Mouse (Mus musculus) mouse trophoblast stem cell (cell line): ENCODE measurements around the gene B4galnt4.

Source experiments
- in situ Hi-C, 2 experiments: fragments of 300-500 bp; cut with MseI, MboI; formaldehyde crosslinking; loops; 2 replicates in 1 of 2; 3 replicates in 1 of 2; pipeline ENCODE4 v1.15.1; 2025

The B4galnt4 gene

DNA sequence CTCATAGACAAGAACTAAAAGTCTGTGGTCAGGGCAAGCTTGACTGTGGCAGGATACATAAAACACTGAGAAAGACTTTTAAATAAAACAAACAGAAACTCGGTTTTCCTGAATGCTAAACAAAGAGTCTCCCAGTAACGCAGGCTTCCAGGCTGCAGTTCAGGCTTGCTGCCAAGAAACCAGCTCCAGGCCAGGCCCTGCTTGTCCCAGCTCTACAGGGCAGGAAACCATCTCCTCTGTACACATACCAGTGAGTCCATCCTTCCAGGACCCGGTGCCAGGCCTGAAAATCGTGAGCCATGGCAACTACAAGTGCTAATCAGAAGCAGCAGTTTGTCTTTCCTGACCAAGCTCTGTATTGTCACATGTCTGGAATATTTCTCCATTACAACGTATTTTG lies 19.2 kb upstream of the B4galnt4 start:
- in situ Hi-C loops, result loop anchor here in 1 of 2 experiments (5.0 kb wide), 1 partner anchor 84 kb away; the partner anchor contains the start of genes Gm45717 and Ifitm2

DNA sequence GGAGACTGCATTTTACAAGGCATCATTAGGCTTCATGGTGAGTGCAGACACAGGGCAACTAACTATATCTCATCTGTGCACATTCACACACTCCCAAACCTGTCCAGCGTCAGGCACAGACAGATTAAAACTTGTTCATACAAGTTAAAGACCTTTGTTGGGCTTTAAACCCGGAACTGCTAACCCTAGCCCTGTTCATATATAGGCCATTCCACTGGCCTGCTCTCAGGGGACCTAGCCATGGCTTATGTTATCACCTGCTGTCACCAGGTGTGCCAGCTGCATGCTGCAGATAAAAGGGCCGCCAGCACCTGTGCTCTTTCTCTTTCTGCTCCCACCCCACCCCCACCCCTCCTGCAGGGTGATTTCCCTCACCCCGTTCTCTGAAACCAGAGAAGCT lies 18.4 kb upstream of the B4galnt4 start:
- in situ Hi-C loops, result loop anchor here in 1 of 2 experiments (5.0 kb wide), 1 partner anchor 85 kb away; the partner anchor contains the start of genes Gm45717 and Ifitm2

DNA sequence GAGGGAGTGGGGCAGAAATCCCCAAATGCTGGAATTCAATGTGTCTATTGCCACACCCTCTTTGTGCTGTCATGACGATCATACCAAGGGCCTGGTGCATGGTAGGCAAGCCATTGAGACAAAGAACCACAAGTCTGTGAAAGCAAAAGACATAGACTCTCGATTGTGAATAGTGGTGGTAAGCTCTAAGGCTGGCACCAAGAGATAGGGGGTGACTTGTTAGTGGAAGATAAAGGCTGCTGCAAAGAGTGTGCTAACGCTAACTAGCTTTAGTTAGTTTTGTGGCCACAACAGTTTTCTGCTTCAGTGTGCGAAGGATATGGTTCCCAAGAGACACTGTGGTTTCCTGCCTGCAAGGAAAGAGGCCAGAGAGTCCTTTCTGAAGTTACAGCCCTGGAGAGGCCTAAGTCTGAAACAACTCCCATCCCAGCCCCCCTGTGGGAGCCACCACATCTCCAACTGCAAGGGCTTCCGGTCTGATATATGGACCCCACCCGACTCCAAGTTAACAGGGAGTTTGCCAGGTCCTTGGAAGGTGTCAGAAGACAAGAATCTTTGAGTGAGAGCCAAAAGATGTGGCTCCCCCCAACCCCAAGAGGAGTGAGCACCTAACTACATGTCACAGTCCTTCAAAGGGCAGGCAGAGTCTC lies 13.8 kb upstream of the B4galnt4 start:
- in situ Hi-C loops, result loop anchor here (5.0 kb wide), 2 partner anchors 35 to 90 kb away; partner anchors contain the start of genes Ifitm3 (in 2 of the 2), Gm45717 (in 1 of the 2) and Ifitm2 (in 1 of the 2)

DNA sequence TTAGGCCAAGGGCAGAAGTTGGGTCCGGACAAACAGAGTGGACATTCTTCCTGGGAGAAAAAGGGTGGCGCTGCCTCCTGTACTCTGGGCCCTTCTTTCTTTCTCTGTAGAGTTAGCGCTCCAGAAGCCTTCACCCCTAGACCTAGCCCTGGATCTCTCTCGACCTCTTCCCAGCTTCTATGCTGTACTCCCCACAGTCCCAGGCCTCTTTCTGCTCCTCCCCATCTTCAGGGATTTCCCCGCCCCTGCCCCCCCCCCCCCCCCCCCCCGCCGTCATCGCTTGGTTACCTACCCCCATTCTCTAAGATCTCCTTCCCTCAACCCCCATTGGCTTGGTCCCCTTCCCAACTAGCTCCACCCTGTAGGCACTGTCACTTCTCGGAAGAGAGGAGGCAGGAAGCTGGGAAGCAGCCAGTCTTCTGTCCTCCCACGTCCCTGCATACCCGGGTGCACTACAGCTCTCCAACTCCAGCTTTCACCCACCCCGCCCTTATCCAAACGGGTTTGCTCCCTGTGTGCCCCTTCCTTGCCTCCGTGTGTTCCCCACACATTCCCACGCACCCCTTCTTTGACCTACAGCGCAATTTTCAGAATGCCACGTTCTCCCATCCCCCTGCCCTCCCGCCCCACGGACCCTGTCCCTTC lies 13.2 kb upstream of the B4galnt4 start:
- in situ Hi-C loops, result loop anchor here (5.0 kb wide), 2 partner anchors 35 to 90 kb away; partner anchors contain the start of genes Ifitm3 (in 2 of the 2), Gm45717 (in 1 of the 2) and Ifitm2 (in 1 of the 2)

DNA sequence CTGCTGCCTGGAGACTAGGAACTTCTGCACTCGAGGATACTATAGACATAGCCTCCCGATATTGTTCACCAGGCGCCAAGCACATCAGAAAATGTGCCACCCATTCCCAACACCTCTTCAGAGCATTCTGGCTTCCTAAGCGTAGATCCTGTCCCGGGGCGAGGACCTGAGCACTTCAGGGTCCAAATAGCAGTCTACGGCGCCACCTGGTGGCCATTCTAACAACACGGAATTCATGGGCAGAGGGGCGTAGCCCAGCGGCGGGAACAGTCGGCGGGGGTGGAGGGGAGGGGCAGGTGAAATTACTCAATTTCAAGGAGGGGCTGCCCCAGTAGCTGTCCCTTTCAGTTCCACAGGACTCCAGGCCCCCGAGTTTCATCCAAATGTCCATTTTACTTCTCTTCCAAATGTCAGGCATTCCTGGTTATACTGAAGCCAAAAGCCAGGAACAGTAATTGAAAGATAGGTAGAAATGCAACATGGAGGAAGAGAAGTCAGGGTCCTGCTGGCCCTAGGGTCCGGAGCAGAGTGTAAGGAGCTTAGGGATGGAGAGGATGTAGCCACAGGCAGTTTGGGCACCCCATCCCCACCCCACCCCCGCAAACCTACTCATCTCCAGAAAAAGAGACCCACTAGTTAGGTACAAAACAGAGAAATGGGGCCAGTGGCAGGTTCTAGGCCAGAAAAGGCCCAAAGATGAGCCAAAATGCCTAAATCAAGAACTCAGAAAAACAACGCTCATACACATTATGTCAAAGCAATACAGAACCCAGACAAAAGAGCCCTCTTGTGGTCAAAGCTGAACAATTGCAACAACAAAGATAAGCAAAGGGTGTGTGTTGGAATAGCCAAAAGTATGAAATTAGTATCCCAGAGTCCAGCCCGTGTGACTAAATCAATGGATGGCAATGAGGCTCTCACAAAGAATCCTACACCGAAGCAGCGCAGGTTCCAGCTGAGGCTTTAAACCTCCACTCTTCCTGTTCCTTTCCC lies 12.4 kb upstream of the B4galnt4 start:
- in situ Hi-C loops, result loop anchor here (5.0 kb wide), 2 partner anchors 36 to 91 kb away; partner anchors contain the start of genes Ifitm3 (in 2 of the 2), Gm45717 (in 1 of the 2) and Ifitm2 (in 1 of the 2)

DNA sequence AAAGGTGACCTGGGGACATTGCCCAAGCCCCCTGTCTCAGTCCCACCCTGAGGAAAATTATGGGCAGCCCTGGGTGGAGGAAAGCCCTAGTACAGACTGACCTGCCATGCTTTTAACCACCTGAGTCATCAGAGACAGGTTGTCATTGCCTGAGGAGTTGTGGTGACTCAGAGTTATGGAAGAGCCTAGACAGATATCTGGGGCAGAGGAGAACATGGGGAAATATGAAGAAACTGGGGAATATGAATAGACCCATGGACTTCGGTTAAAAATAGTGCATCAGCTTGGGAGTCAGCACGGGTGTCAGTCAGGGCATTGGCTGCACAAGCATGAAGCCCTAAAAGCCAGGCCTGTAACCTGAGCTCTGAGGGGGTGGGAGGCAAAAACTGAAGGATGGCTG lies 11.6 kb upstream of the B4galnt4 start:
- in situ Hi-C loops, result loop anchor here (5.0 kb wide), 2 partner anchors 37 to 92 kb away; partner anchors contain the start of genes Ifitm3 (in 2 of the 2), Gm45717 (in 1 of the 2) and Ifitm2 (in 1 of the 2)

DNA sequence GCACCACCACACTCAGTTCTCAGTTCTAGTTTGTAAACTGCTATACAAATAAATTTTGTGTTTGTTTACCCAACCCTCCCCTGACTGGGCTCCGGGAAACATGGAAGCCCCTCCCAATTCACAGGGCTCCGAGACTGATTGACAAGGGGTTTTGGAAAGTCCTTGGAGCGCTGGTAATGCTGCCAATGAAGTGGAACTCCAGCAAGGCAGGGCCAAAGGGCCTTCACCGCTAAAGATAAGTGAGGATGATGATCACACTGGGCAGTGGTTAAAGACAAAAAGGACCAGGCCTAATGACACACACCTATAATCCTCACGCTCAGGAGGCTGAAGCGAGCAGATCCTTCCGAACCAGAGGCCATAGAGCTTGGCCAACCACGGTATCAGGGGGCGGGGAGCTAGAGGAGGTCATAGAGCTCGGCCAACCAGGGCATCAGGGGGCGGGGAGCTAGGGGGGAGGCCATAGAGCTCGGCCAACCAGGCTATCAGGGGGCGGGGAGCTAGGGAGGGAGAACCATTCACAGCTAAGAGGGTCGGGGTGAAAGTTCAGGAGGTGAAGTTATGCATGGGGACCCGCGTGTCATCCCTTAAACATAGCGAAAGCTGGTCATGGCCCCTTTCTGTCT lies 9.7 kb upstream of the B4galnt4 start:
- in situ Hi-C loops, result no loop called here

DNA sequence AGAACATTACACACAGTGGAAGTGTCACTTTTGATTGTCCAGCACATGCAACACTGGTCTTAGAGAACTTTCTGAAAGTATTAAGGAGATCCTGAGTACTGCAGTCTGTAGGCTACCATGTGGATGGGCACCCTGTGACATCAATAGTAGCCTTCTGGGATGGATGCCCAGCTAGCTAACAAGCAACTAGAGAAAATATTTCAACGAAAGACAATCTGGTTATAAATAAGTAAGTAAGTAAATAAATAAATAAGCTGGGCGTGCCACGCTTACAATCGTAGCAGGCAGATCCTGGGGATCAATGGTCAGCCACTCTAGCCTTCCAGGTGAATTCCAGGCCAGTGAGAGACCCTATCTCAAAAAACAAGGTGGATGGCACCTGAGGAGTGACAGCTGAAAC lies 8.9 kb upstream of the B4galnt4 start:
- in situ Hi-C loops, result no loop called here

DNA sequence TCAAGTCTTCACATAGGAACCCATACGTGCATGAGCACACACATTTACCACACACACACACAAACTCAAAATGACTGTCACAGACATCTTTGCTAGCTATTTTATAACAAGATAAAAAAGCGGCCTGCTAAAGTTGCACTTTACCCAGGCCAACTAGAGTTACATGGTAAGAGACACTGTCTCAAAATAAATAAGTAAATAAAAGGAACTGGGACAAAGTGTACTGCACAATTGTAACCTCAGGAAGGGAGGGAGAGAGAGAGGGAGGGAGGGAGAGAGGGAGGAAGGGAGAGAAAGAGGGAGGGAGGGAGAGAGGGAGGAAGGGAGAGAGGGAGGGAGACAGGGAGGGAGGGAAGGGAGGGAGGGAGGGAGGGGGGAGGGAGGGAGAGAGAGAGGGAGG lies 8.5 kb upstream of the B4galnt4 start:
- in situ Hi-C loops, result no loop called here

DNA sequence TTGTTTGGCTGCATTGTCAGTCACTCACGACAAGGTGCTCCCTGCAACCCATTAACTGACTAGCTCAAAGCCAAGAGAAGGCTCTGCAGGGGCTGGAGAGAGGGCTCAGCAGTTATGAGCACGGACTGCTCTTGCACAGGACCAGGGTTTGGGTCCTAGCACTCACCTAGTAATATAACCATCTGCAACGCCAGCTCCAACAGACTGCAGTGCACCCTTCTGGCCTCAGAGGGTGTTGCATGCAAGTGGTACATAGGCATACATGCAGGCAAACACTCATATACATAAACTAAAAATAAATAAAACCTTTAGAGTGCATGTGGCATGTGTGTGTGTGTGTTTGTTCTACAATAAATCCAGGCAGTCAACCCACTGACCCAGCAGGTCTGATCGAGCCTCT lies 5.1 kb upstream of the B4galnt4 start:
- in situ Hi-C loops, result no loop called here

DNA sequence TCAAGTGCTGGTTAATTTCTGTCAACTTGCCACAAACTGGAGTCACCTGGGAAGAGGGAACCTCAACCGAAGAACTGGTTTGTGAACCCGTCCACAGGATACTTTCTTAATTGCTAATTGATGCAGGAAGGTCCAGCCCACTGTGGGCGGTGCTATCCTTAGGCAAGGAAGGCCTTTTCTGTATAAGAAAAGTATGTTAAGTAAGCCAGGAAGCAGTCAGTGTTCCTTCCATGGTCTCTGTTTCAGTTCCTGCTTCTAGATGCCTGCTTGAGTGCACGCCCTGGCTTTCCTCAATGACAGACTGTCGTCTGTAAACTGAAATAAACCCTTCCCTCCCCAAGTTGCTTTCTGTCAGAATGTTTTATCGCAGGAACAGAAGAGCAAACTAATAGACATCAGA lies 3.9 kb upstream of the B4galnt4 start:
- in situ Hi-C loops, result no loop called here

DNA sequence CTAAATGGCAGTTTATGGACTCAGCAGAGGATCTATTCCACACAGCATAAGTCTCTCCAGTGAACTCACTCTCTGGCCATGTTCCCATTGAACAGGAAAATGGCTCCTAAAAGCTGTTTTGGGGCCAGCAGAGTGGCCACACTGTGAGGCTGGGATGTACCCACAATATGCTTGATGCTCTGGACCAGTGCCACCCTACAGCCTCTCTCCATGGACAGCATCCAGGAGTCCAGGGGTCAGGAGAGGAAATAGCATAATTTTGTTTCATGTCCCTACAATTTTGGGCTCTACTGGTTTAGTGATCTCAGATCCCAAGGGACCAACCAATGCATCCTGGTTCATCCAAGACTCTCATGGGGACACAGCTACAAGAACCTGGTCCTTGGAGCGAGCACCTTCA lies 3.4 kb upstream of the B4galnt4 start:
- in situ Hi-C loops, result no loop called here

DNA sequence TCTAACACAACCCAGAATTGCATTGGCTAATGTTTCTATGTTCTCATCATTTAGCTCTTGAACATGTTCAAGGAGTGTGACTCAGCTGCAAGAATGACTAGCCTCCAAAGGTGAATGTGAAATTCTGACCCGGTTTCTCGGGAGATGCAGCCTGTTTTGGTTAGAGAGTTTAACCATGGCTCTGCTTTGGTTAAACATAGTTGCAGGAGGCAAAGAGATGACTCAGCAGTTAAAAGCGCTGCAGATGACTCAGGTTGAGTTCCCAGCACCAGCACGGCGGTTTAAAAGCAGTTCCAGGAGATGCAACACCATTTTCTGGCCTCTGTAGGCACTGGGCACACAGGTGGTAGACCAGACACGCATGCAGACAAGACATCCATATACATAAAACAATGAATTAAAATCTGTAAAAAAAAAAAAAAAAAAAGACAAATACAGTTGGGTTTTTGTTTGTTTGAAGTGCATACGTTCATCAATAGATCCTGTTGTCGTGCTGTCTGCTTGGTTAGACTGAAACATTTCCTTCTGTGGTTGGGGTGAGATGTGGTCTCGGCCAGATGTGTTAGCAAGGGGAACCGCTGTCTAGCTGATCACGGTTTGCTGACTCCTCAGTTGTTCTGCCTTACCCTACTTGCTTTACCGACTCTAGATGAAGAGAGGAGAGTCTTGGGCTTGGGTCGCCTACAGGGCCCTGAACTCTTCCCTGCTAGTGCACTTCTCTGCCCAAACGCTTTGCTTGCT lies 2.1 kb upstream of the B4galnt4 start:
- in situ Hi-C loops, result no loop called here

DNA sequence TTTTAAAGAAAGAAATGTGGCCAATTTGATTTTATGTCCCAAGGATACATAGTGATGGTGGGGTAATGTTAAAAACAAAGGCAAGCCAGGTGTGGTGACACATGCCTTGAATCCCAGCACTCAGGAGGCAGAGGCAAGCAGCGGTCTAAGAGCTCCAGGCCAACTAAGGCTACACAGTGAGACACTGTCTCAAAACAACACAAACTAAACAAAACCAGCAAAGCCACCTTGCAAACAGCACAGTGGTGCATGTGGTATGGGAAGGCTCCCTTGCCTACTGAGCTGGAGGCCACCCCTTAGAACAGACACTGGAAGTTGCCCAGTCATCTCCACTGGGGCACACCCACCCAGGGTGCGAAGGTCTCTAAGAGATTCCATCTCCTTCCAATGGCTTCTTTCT lies 975 bp upstream of the B4galnt4 start:
- in situ Hi-C loops, result no loop called here

DNA sequence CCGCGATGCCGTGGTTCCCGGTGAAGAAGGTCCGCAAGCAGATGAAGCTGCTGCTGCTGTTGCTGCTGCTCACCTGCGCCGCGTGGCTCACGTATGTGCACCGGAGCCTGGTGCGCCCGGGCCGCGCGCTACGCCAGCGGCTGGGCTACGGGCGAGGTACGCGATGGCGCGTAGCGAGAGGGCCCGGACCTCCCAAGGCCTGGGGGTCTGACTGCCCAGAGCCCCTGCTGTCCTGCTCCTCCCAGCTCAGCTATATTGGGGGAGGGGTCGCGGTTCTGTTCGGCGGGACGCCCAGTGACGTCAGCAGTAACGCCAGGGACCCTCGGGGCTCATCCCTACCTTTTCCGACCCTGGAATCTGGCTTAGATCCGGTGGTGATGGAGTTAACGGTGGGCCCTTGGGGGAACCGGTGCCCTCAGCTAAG lies 377 bp downstream of the B4galnt4 start:
- in situ Hi-C loops, result no loop called here

DNA sequence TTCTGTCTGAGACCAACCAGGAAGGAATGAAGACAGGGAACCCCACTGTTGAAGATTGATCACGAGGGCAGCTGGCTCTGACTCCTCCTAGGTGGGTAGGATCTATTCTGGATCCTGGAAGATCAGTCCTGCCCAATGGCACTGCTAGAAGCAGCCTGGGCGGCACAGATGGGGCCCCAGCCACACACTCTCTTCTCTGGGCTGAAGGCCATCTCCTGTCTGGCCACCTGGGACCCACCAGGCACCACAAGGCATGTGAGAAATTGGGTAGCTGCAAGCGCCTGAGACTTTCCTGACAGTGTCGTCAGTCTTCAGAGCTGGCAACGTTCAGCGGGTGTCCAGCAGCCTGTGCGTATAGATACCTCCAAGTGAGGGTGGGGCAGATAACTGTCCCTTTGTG lies 1.6 kb downstream of the B4galnt4 start:
- in situ Hi-C loops, result no loop called here

DNA sequence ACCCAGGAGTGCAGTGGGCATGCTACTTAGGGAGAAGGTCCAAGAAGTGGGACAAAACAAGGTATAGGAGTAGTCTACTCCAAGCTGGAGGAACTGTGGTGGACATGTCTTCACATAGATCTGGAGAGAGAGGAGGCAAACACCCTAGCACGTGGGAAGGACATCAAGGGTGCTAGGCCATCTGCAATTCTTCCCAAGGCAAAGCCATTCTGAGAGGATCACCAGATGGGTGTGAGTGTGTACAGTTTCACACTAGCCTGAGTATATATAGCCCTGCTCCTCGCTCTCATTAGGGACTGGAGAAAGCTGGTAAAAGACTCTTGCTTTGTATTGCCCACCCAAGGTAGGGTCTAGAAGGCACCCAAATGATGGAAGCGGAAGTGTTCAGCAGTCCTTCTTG lies 2.4 kb downstream of the B4galnt4 start:
- in situ Hi-C loops, result no loop called here

DNA sequence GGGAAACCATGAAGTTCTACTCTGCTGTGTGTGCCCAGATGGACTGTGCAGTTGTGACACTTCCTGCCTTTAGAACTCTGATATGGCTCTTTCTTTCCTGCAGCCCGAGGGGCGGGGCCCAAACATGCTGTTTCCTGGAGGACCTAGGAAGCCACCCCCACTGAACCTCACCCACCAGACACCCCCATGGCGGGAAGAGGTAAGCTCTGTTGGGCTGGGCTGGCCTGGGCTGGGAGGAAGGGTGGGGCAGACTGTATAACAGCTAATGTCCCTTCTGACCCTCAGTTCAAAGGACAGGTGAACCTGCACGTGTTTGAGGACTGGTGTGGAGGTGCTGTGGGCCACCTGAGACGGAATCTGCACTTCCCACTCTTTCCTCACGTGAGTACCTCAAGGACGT lies 3.3 kb downstream of the B4galnt4 start:
- in situ Hi-C loops, result no loop called here

DNA sequence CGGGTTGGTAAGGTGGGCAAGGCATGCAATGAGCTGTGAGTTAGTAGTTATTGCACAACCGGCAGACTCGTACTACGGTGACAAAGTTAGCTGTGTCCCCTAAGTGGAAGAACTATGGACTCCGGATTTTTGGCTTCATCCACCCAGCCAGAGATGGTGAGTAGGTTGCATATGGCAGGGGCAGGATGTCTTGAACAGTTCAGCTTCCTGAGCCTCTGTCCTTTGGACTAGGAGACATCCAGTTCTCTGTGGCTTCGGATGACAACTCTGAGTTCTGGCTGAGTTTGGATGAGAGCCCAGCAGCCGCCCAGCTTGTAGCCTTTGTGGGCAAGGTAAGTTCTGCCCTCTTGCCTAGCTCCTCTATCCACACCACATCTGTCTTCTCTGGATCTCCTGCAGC lies 3.7 kb downstream of the B4galnt4 start:
- in situ Hi-C loops, result no loop called here

DNA sequence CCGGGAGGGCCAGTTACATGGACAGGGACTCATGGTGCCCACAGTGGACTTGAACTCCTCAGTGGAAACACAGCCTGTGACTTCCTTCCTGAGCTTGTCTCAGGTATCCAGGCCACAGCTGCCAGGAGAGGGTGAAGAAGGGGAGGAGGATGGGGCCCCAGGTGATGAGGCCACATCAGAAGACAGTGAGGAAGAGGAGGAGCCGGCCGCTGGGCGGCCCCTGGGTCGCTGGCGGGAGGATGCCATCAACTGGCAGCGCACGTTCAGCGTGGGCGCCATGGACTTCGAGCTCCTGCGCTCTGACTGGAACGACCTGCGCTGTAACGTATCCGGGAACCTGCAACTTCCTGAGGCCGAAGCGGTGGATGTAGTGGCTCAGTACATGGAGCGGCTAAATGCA lies 7.4 kb downstream of the B4galnt4 start:
- in situ Hi-C loops, result no loop called here
